8 mouse cellular contexts compared by ENCODE assay signal in the genomic region with DNA sequence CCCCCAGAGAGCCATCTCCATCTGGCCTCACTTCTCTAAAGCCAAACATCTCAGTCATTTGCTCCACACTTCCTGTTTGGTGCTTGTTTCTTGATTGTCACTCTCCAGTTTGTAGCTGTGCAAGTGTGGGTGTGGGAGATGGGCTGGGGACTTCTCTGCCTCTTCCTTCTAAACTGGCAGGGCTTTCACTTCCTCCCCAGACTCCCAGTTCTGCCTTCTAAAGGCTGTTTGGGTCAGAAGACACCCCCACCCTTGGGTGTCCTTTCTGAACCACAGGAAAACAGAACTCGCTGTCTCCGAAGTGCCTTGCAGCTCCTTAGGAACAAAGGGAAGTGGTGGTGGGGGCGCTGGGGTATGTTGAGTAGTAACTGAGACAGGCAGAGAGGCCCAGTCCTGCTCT. TPM values are rescaled to one million over a fixed set of nuclear protein-coding genes. Genes with fewer than 3 reads are reported as not detected.
DNase-seq lines count a peak whose midpoint lies in the region; ATAC-seq and TF ChIP-seq lines count a peak whose summit lies in the region.

No protein-coding gene starts in this region.

- no peak for TF ChIP-seq CTCF in liver, adult 2 months (IDR thresholded peaks at IDR 0.05; ENCODE audit: low read depth, low read length)

- H3K4me3 ChIP-seq in liver, adult 2 months (ENCODE audit: insufficient read depth, low read depth, low read length) = peak overlapping the region; percentile 31; the same call in 1 of the 2 replicates
- H3K4me3 ChIP-seq in forebrain, embryonic 11.5 days (ENCODE audit: low read depth, low read length) = no peak overlapping the region

- H3K4me2 ChIP-seq in forebrain, embryonic 11.5 days (ENCODE audit: low read depth, low read length, severe bottlenecking) = no peak overlapping the region

- ATAC-seq in forebrain, embryonic 11.5 days (replicated peaks; ENCODE audit: low FRiP score) = no peak

- H3K27me3 ChIP-seq in liver, adult 2 months (ENCODE audit: control insufficient read depth, insufficient read depth, low read length) = no peaks in the 10 kb centered on the region
- H3K27me3 ChIP-seq in forebrain, embryonic 11.5 days (ENCODE audit: control insufficient read depth, insufficient read depth, low read length) = peaks cover 22% of the 10 kb centered on the region

- peak; percentile 56 for DNase-seq in layer of hippocampus, adult 11-12 months (ENCODE audit: low spot score)
- no peak for DNase-seq in layer of hippocampus, postnatal 10 days (ENCODE audit: low spot score in 2 of 2)
- peak; percentile 46 for DNase-seq in T-cell, adult 2 months (ENCODE audit: low spot score)
- DNase-seq in liver, adult 2 months (ENCODE audit: extremely low read depth, low read depth, low spot score) = peak; percentile 58
- DNase-seq in skeletal muscle tissue, adult 2 months (ENCODE audit: low read depth, low spot score) = peak; percentile 58
- DNase-seq in forebrain, embryonic 11.5 days (ENCODE audit: low spot score) = no peak
- DNase-seq in ovary, postnatal 10 days (ENCODE audit: low spot score) = no peak
- no peak for DNase-seq in embryo, embryonic 9.5 days (ENCODE audit: extremely low spot score)

- H3K36me3 ChIP-seq in liver, adult 2 months (ENCODE audit: control insufficient read depth, insufficient read depth, low read length) = peaks cover 1% of the 10 kb centered on the region; the same call in 1 of the 2 replicates
- H3K36me3 ChIP-seq in forebrain, embryonic 11.5 days (ENCODE audit: control insufficient read depth, insufficient read depth, low read length) = no peaks in the 10 kb centered on the region

- 67% methylated on average over 3 of the region's 3 CpGs for WGBS in liver, adult 2 months
- WGBS in forebrain, embryonic 11.5 days = 81% methylated on average over 3 of the region's 3 CpGs

- no peaks in the 10 kb centered on the region for H3K9me3 ChIP-seq in forebrain, embryonic 11.5 days (ENCODE audit: control insufficient read depth, low read length)

- peak overlapping the region; percentile 62 for H3K9ac ChIP-seq in liver, adult 2 months (ENCODE audit: low read depth, low read length)
- no peak overlapping the region for H3K9ac ChIP-seq in forebrain, embryonic 11.5 days (ENCODE audit: low read length)

- peak overlapping the region; percentile 96 for H3K27ac ChIP-seq in liver, adult 2 months (replicated peaks; ENCODE audit: insufficient read depth, low read depth, low read length)
- no peak overlapping the region for H3K27ac ChIP-seq in forebrain, embryonic 11.5 days (ENCODE audit: low read depth, low read length)

- peaks cover 38% of the 10 kb centered on the region for H3K4me1 ChIP-seq in liver, adult 2 months (ENCODE audit: control insufficient read depth, insufficient read depth, low read length)
- peaks cover 2% of the 10 kb centered on the region; the same call in 1 of the 2 replicates for H3K4me1 ChIP-seq in forebrain, embryonic 11.5 days (replicated peaks; ENCODE audit: control insufficient read depth, insufficient read depth, low read length)

- peaks cover 24% of the 10 kb centered on the region; the same call in 1 of the 2 replicates for H3K79me2 ChIP-seq in liver, adult 2 months (ENCODE audit: control insufficient read depth, insufficient read depth, low read length)

- TF ChIP-seq POLR2A in liver, adult 2 months (IDR thresholded peaks at IDR 0.05; ENCODE audit: extremely low read depth, insufficient read depth, low read length) = no peak

RNA-seq across cellular contexts. Expression of a gene that starts 1.8 kb away (rescaled TPM):
- 1 to 10 TPM; 4.2 to 4.7 TPM for total RNA-seq in layer of hippocampus, postnatal 10 days (2021)
- 15.4 and 19.7 TPM in 2 replicates for total RNA-seq in liver, adult 2 months (2014; rRNA removed)
- polyA plus RNA-seq in liver, adult 2 months (2012; rRNA removed) = 10.1 and 10.5 TPM in 2 replicates
- 0.15 and 0.27 TPM in 2 replicates for polyA plus RNA-seq in forebrain, embryonic 11.5 days (2014; fragmentation: Nextera tagmentation; extraction: Ambion mirVana)

RNA-seq across cellular contexts. Expression of a gene that starts 52.1 kb away (rescaled TPM):
- total RNA-seq in layer of hippocampus, postnatal 10 days (2021) = 10 to 100 TPM; 79.5 to 90.1 TPM
- total RNA-seq in liver, adult 2 months (2014; rRNA removed) = 2.3 and 2.6 TPM in 2 replicates
- 2.2 and 4.0 TPM in 2 replicates for polyA plus RNA-seq in liver, adult 2 months (2012; rRNA removed)
- 14.9 and 15.4 TPM in 2 replicates for polyA plus RNA-seq in forebrain, embryonic 11.5 days (2014; fragmentation: Nextera tagmentation; extraction: Ambion mirVana)

Comparison
In these comparisons a context has a peak if more than half of its experiments do, and no peak if none do; other contexts are left out.
1. DNase-seq: peak in layer of hippocampus, adult 11-12 months (single experiment), T-cell, adult 2 months (single experiment), liver, adult 2 months (single experiment) and skeletal muscle tissue, adult 2 months (single experiment); none in layer of hippocampus, postnatal 10 days (0 of 2), forebrain, embryonic 11.5 days (single experiment), ovary, postnatal 10 days (single experiment) and embryo, embryonic 9.5 days (single experiment).
2. RNA of a gene that starts 52.1 kb away (total RNA-seq): 79.5 to 90.1 TPM in layer of hippocampus, postnatal 10 days; 2.3 to 2.6 TPM in liver, adult 2 months; every median in the first group is over 10 times any median in the second.